Mouse (Mus musculus) forebrain, embryonic 16.5 days (tissue): ENCODE results near the gene Zfp687. TPM values are rescaled to one million over a fixed set of nuclear protein-coding genes. Genes with fewer than 3 reads are reported as not detected.
"Not testable (repeated sequence)": the region's sequence is repeated elsewhere in the genome, so short reads cannot be mapped to it uniquely, and the experiment has no call there.

Experiments used
- ATAC-seq: fragments of 200-750 bp; cut with Nextera tagmentation; 2 replicates; pipeline ENCODE4 v1.8.0; 2017; ENCODE audit warnings: mild to moderate bottlenecking, moderate library complexity
- H3K27ac ChIP-seq: fragments of 300-500 bp; sonication (generic); 2 replicates; pipeline ENCODE4 v1.5.1; 2014; ENCODE audit warnings: low read length, control low read depth
- H3K27me3 ChIP-seq: fragments of 300-500 bp; sonication (generic); replicated peaks from 2 replicates; pipeline ENCODE4 v1.6.1; 2014; ENCODE audit warnings: low read length; ENCODE audit not compliant: control insufficient read depth, insufficient read depth
- H3K36me3 ChIP-seq: fragments of 300-500 bp; sonication (generic); 2 replicates; pipeline ENCODE4 v1.6.1; 2014; ENCODE audit not compliant: control insufficient read depth, insufficient read depth
- H3K4me1 ChIP-seq: fragments of 300-500 bp; sonication (generic); replicated peaks from 2 replicates; pipeline ENCODE4 v1.6.1; 2014; ENCODE audit warnings: low read length; ENCODE audit not compliant: control insufficient read depth, insufficient read depth
- H3K4me2 ChIP-seq: fragments of 300-500 bp; sonication (generic); 2 replicates; pipeline ENCODE4 v1.6.1; 2014; ENCODE audit warnings: mild to moderate bottlenecking, low read length, control low read depth
- H3K4me3 ChIP-seq: fragments of 300-500 bp; sonication (generic); replicated peaks from 2 replicates; pipeline ENCODE4 v1.5.1; 2014; ENCODE audit warnings: mild to moderate bottlenecking, low read length, control low read depth
- H3K9ac ChIP-seq: fragments of 300-500 bp; sonication (generic); replicated peaks from 2 replicates; pipeline ENCODE4 v1.6.1; 2014; ENCODE audit warnings: low read depth, low read length, control low read depth
- H3K9me3 ChIP-seq: fragments of 300-500 bp; sonication (generic); 2 replicates; pipeline ENCODE4 v1.6.1; 2016; ENCODE audit warnings: low read length; ENCODE audit not compliant: control insufficient read depth
- WGBS: fragments of 180-500 bp; shearing (Covaris S2); extraction: QIAGEN DNeasy Blood & Tissue Kit; methylation state at CpG from one replicate; pipeline ENCODE4 v1.1.7; 2014; 5-methylcytosine and 5-hydroxymethylcytosine counted together
- polyA plus RNA-seq: library from polyadenylated mRNA; unstranded; fragments of >200 nt; fragmentation: Nextera tagmentation; extraction: Ambion mirVana; gene quantifications from 2 replicates; pipeline ENCODE4 v1.2.1, GENCODE M21; 2015

Gene Zfp687
- polyA plus RNA-seq, 1 experiment from 2014 or later, result 20.0 TPM

- no peak for ATAC-seq
- H3K9me3 ChIP-seq, result no peaks in the 10 kb centered on the region
- H3K4me2 ChIP-seq, result no peak overlapping the region
- H3K9ac ChIP-seq, result no peak overlapping the region
- H3K27me3 ChIP-seq, result no peaks in the 10 kb centered on the region
- H3K4me1 ChIP-seq, result peaks cover 4% of the 10 kb centered on the region; the same call in 1 of the 2 replicates
- 57% methylated on average over 5 of the region's 5 CpGs for WGBS
- H3K4me3 ChIP-seq, result no peak overlapping the region
- H3K36me3 ChIP-seq, result peaks cover 2% of the 10 kb centered on the region; the same call in 1 of the 2 replicates
- no peak overlapping the region for H3K27ac ChIP-seq
These were observed 10.0 kb upstream of the Zfp687 start for GRCm38 (mm10) chr3:95025202-95025601.

GRCm38 (mm10) chr3:95024551-95024950, 9.3 kb upstream of the Zfp687 start:
- Histone ChIP-seq H3K27me3 (no peaks in the 10 kb centered on the region), H3K9ac (no peak overlapping the region), H3K4me3 (no peak overlapping the region), H3K36me3 (no peaks in the 10 kb centered on the region), H3K9me3 (no peaks in the 10 kb centered on the region), H3K27ac (no peak overlapping the region), H3K4me1 (peaks cover 4% of the 10 kb centered on the region; the same call in 1 of the 2 replicates), H3K4me2 (no peak overlapping the region)
- 28% methylated on average over 11 of the region's 11 CpGs for WGBS
- ATAC-seq, result no peak

- H3K9ac ChIP-seq, H3K27me3 ChIP-seq, H3K4me2 ChIP-seq, H3K36me3 ChIP-seq, H3K4me1 ChIP-seq, H3K9me3 ChIP-seq, ATAC-seq, H3K4me3 ChIP-seq, H3K27ac ChIP-seq: not testable (repeated sequence)
- WGBS, result 99% methylated on average over 5 of the region's 5 CpGs
These were observed 5.7 kb upstream of the Zfp687 start for GRCm38 (mm10) chr3:95020956-95021355.

DNA sequence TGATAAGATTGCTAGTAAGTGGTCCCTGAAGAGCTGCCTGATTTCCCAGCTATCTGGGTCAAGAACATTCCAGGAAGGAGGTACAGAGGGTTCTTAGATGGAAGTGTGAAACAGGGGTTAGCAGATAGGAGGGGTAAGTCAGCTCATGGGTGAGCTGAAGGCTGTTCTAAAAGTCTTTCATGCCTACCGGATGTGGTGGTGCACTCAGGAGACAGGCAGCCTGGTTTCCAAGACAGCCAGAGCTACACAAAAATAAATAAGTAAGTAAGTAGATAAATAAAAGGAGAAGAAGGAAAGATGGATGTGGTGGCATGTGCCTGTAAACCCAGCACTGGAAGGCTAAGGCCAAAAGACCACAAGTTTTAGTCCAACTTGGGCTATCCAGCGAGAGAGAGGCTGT, 3.5 kb upstream of the Zfp687 start:
- no peak overlapping the region for H3K4me3 ChIP-seq

GRCm38 (mm10) chr3:95016532-95017056, 1.3 kb upstream of the Zfp687 start:
- WGBS, result 4% methylated on average over 21 of the region's 21 CpGs
- peaks cover 24% of the 10 kb centered on the region for H3K4me1 ChIP-seq
- H3K27ac ChIP-seq, result peak overlapping the region; percentile 97
- ATAC-seq, result no peak
- H3K36me3 ChIP-seq, result peaks cover 6% of the 10 kb centered on the region
- no peaks in the 10 kb centered on the region for H3K9me3 ChIP-seq
- H3K9ac ChIP-seq, result peak overlapping the region; percentile 75
- H3K27me3 ChIP-seq, result no peaks in the 10 kb centered on the region
- H3K4me2 ChIP-seq, result peak overlapping the region; percentile 82
- peak overlapping the region; percentile 86 for H3K4me3 ChIP-seq

More for the DNA sequence above, 3.5 kb upstream of the Zfp687 start:
- Histone ChIP-seq H3K9me3 (no peaks in the 10 kb centered on the region), H3K36me3 (no peaks in the 10 kb centered on the region), H3K27me3 (no peaks in the 10 kb centered on the region), H3K27ac (no peak overlapping the region), H3K4me2 (no peak overlapping the region), H3K9ac (no peak overlapping the region), H3K4me1 (peaks cover 15% of the 10 kb centered on the region)
- WGBS, result 85% methylated on average over 2 of the region's 2 CpGs
- ATAC-seq, result no peak

- Histone ChIP-seq H3K27ac (peak overlapping the region; percentile 97), H3K9me3 (no peaks in the 10 kb centered on the region), H3K4me3 (peak overlapping the region; percentile 86), H3K4me2 (peak overlapping the region; percentile 82), H3K9ac (peak overlapping the region; percentile 75), H3K36me3 (peaks cover 12% of the 10 kb centered on the region), H3K4me1 (peaks cover 24% of the 10 kb centered on the region), H3K27me3 (no peaks in the 10 kb centered on the region)
- ATAC-seq, result peak; percentile 61
- whole genome bisulfite sequencing, result under 1% methylated on average over 40 of the region's 40 CpGs
These were observed 763 bp upstream of the Zfp687 start for GRCm38 (mm10) chr3:95015891-95016531.

GRCm38 (mm10) chr3:95014428-95015151, 658 bp downstream of the Zfp687 start:
- peak overlapping the region; percentile 76 for H3K4me2 ChIP-seq
- H3K9ac ChIP-seq, result peak overlapping the region; percentile 76
- peak; percentile 2; the same call in 1 of the 2 replicates for ATAC-seq
- H3K9me3 ChIP-seq, result no peaks in the 10 kb centered on the region
- H3K27me3 ChIP-seq, result no peaks in the 10 kb centered on the region
- peaks cover 17% of the 10 kb centered on the region for H3K36me3 ChIP-seq
- H3K4me3 ChIP-seq, result peak overlapping the region; percentile 86
- H3K27ac ChIP-seq, result peak overlapping the region; percentile 69
- H3K4me1 ChIP-seq, result peaks cover 24% of the 10 kb centered on the region
- under 1% methylated on average over 44 of the region's 44 CpGs for WGBS

GRCm38 (mm10) chr3:95013699-95014427, 1.4 kb downstream of the Zfp687 start:
- H3K9ac ChIP-seq, result peak overlapping the region; percentile 76
- WGBS, result 9% methylated on average over 13 of the region's 13 CpGs
- no peak overlapping the region for H3K27ac ChIP-seq
- no peaks in the 10 kb centered on the region for H3K27me3 ChIP-seq
- H3K4me1 ChIP-seq, result peaks cover 24% of the 10 kb centered on the region
- H3K9me3 ChIP-seq, result no peaks in the 10 kb centered on the region
- ATAC-seq, result no peak
- peak overlapping the region; percentile 86 for H3K4me3 ChIP-seq
- peaks cover 22% of the 10 kb centered on the region for H3K36me3 ChIP-seq
- H3K4me2 ChIP-seq, result peak overlapping the region; percentile 76

DNA sequence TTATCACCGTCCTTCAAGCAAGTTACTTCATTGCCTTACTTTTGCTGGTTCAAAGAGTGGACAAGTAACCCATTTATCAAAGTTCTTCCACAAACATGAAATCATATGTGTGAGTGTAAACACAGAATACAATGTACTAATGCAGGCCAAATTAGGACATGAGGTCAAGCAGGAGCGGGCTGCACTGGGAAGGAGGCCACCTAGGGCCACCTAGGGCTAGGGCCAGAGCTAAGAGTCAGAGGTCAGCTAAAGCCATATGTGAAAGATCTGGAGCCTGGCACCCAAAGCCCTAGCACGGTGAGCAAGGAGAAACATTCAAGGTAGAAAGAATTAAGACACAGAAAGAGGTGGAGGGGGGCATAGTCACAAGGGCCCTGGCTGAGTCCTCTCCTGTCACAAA, 2.3 kb downstream of the Zfp687 start:
- no peak overlapping the region for H3K4me3 ChIP-seq
- ATAC-seq, result no peak
- no peaks in the 10 kb centered on the region for H3K27me3 ChIP-seq
- no peak overlapping the region for H3K9ac ChIP-seq
- H3K9me3 ChIP-seq, result no peaks in the 10 kb centered on the region
- peaks cover 26% of the 10 kb centered on the region for H3K36me3 ChIP-seq
- peaks cover 24% of the 10 kb centered on the region for H3K4me1 ChIP-seq
- no peak overlapping the region for H3K27ac ChIP-seq
- no peak overlapping the region for H3K4me2 ChIP-seq
- WGBS, result 86% methylated on average over 3 of the region's 3 CpGs
